Mouse (Mus musculus): ENCODE results near the gene Gjc2.
"Not testable (repeated sequence)": the region's sequence is repeated elsewhere in the genome, so short reads cannot be mapped to it uniquely, and the experiment has no call there.

Gene Gjc2

GRCm38 (mm10) chr11:59182864-59183331, at the start of gene Gjc2:
Gene Gjc2 (minus strand): TSS chr11:59183213.
- peak; percentile 57 for DNase-seq (ENCODE audit: low read depth, low spot score)

- no peak for DNase-seq (ENCODE audit: low read depth, low spot score)
These were observed 49.8 kb upstream of the Gjc2 start for GRCm38 (mm10) chr11:59232797-59233196.

- no peak for DNase-seq (ENCODE audit: low read depth, low spot score)
These were observed 47.2 kb upstream of the Gjc2 start for GRCm38 (mm10) chr11:59230144-59230760.

GRCm38 (mm10) chr11:59228122-59228953, 45.3 kb upstream of the Gjc2 start, which contains the start of gene Arf1:
Gene Arf1 (minus strand): TSS chr11:59228270.
- peak; percentile 95 for DNase-seq (ENCODE audit: low read depth, low spot score)

GRCm38 (mm10) chr11:59227604-59228121, 44.6 kb upstream of the Gjc2 start:
- DNase-seq (ENCODE audit: low read depth, low spot score): no peak

GRCm38 (mm10) chr11:59226787-59227603, 44.0 kb upstream of the Gjc2 start:
- DNase-seq (ENCODE audit: low read depth, low spot score): no peak

GRCm38 (mm10) chr11:59226251-59226650, 43.2 kb upstream of the Gjc2 start:
- DNase-seq (ENCODE audit: low read depth, low spot score): no peak

GRCm38 (mm10) chr11:59225167-59225566, 42.2 kb upstream of the Gjc2 start:
- no peak for DNase-seq (ENCODE audit: low read depth, low spot score)

- no peak for DNase-seq (ENCODE audit: low read depth, low spot score)
These were observed 41.5 kb upstream of the Gjc2 start for GRCm38 (mm10) chr11:59224470-59224869.

- DNase-seq (ENCODE audit: low read depth, low spot score): no peak
These were observed 41.0 kb upstream of the Gjc2 start for GRCm38 (mm10) chr11:59224025-59224424.

- DNase-seq (ENCODE audit: low read depth, low spot score): no peak
These were observed 39.3 kb upstream of the Gjc2 start for GRCm38 (mm10) chr11:59222306-59222705.

GRCm38 (mm10) chr11:59221604-59222003, 38.6 kb upstream of the Gjc2 start:
- DNase-seq (ENCODE audit: low read depth, low spot score): no peak

GRCm38 (mm10) chr11:59219064-59219463, 36.1 kb upstream of the Gjc2 start:
- DNase-seq (ENCODE audit: low read depth, low spot score): no peak

- no peak for DNase-seq (ENCODE audit: low read depth, low spot score)
These were observed 35.5 kb upstream of the Gjc2 start for GRCm38 (mm10) chr11:59218389-59218998.

- no peak for DNase-seq (ENCODE audit: low read depth, low spot score)
These were observed 33.9 kb upstream of the Gjc2 start for GRCm38 (mm10) chr11:59216955-59217354.

- no peak for DNase-seq (ENCODE audit: low read depth, low spot score)
These were observed 30.0 kb upstream of the Gjc2 start for GRCm38 (mm10) chr11:59212892-59213494.

- DNase-seq (ENCODE audit: low read depth, low spot score): not testable (repeated sequence)
These were observed 29.3 kb upstream of the Gjc2 start for GRCm38 (mm10) chr11:59212320-59212719.

GRCm38 (mm10) chr11:59211561-59211960, 28.5 kb upstream of the Gjc2 start:
- not testable (repeated sequence) for DNase-seq (ENCODE audit: low read depth, low spot score)

- no peak for DNase-seq (ENCODE audit: low read depth, low spot score)
These were observed 27.0 kb upstream of the Gjc2 start for GRCm38 (mm10) chr11:59210020-59210419.

GRCm38 (mm10) chr11:59209580-59209979, 26.6 kb upstream of the Gjc2 start:
- DNase-seq (ENCODE audit: low read depth, low spot score): no peak

- no peak for DNase-seq (ENCODE audit: low read depth, low spot score)
These were observed 26.0 kb upstream of the Gjc2 start for GRCm38 (mm10) chr11:59209003-59209441.
